Mouse (Mus musculus) hindbrain, embryonic 10.5 days (tissue): ENCODE measurements at regions not wholly inside any gene's neighbourhood (a gene's known extent, or its start where the extent isn't known, plus 50 kb on each side); places are given as distances from the start of the nearest gene placed in this dataset.

ENCODE experiments used
- DNase-seq: peaks from one replicate; pipeline ENCODE4 v3.0.0-alpha.2; 2017; ENCODE audit warnings: low spot score
- H3K27ac ChIP-seq: fragments of 300-500 bp; sonication (generic); 2 replicates; pipeline ENCODE4 v1.5.1; 2016; ENCODE audit warnings: mild to moderate bottlenecking, moderate library complexity
- H3K27me3 ChIP-seq: fragments of 300-500 bp; sonication (generic); 2 replicates; pipeline ENCODE4 v1.6.1; 2016; ENCODE audit warnings: mild to moderate bottlenecking; ENCODE audit not compliant: poor library complexity, insufficient read depth, severe bottlenecking
- H3K36me3 ChIP-seq: fragments of 300-500 bp; sonication (generic); 2 replicates; pipeline ENCODE4 v1.6.1; 2016; ENCODE audit warnings: mild to moderate bottlenecking, moderate library complexity
- H3K4me1 ChIP-seq: fragments of 300-500 bp; sonication (generic); replicated peaks from 2 replicates; pipeline ENCODE4 v1.6.1; 2016; ENCODE audit warnings: mild to moderate bottlenecking
- H3K4me3 ChIP-seq: fragments of 300-500 bp; sonication (generic); 2 replicates; pipeline ENCODE4 v1.5.1; 2016; ENCODE audit warnings: mild to moderate bottlenecking, moderate library complexity
- H3K9me3 ChIP-seq: fragments of 300-500 bp; sonication (generic); 2 replicates; pipeline ENCODE4 v1.6.1; 2016; ENCODE audit warnings: mild to moderate bottlenecking, moderate library complexity
- WGBS: fragments of 180-500 bp; shearing (Covaris S2); methylation state at CpG from one replicate; pipeline ENCODE4 v1.1.7; 2016; 5-methylcytosine and 5-hydroxymethylcytosine counted together

DNA sequence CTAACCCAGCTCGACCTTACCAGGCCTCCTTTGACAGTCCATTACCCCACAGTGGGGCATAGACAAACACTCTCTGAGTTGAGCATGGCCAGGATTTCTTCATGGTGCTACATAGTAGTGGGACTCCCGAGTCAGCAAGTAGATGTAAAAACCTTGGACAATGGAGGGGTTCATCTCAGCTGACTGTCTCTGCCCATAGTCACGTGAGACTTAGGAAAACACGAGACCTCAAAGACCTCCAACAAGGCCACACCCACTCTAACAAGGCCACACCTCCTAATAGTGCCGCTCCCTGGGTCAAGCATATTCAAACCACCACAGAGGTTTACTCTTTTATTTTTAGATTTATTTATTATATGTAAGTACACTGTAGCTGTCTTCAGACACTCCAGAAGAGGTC is 52.5 kb upstream of the Cldn24 start:
- peaks cover 6% of the 10 kb centered on the region for H3K4me1 ChIP-seq
- H3K27ac ChIP-seq: no peak overlapping the region
- WGBS: 89% methylated on average over 5 of the region's 5 CpGs
- no peak for DNase-seq
- H3K27me3 ChIP-seq: no peaks in the 10 kb centered on the region
- no peak overlapping the region for H3K4me3 ChIP-seq
- no peaks in the 10 kb centered on the region for H3K9me3 ChIP-seq
- no peaks in the 10 kb centered on the region for H3K36me3 ChIP-seq

- Histone ChIP-seq H3K27ac (no peak overlapping the region), H3K27me3 (no peaks in the 10 kb centered on the region), H3K36me3 (no peaks in the 10 kb centered on the region), H3K9me3 (no peaks in the 10 kb centered on the region), H3K4me3 (no peak overlapping the region), H3K4me1 (peaks cover 13% of the 10 kb centered on the region)
- WGBS: 87% methylated on average over 8 of the region's 8 CpGs
- DNase-seq: no peak
Measured at GRCm38 (mm10) chr8:47768751-47769150, 53.2 kb upstream of the Cldn24 start.

GRCm38 (mm10) chr8:47764480-47764879 is 50.7 kb upstream of the Cdkn2aip start:
- peak; percentile 18 for DNase-seq
- no peak overlapping the region for H3K27ac ChIP-seq
- 49% methylated on average over 15 of the region's 15 CpGs for WGBS
- H3K4me1 ChIP-seq: peaks cover 31% of the 10 kb centered on the region
- 0 out of 2 replicates have a peak overlapping the region, but pooled peaks have one; percentile 6 for H3K4me3 ChIP-seq
- no peaks in the 10 kb centered on the region for H3K27me3 ChIP-seq
- H3K36me3 ChIP-seq: no peaks in the 10 kb centered on the region
- no peaks in the 10 kb centered on the region for H3K9me3 ChIP-seq

DNA sequence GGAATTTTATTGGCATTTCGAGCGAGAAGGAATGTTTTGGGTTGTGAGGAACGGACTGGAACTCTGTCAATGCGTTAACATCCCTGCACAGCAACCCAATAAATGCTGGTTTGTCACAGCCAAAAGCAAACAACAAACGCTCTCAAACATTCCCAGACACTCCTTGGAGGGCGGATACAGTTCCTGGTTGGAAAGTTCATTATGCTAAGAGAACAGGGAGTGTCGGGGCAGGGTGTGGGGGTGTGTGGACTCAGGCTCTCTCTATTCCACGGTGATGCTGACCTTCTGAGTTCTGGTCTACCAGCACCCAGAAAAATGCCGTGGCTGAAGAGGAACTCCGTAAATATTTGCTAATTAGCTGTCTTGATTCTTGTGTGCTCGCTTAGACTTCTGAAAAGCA is 50.3 kb upstream of the Cdkn2aip start:
- 0 out of 2 replicates have a peak overlapping the region, but pooled peaks have one; percentile 6 for H3K4me3 ChIP-seq
- H3K36me3 ChIP-seq: no peaks in the 10 kb centered on the region
- H3K27me3 ChIP-seq: no peaks in the 10 kb centered on the region
- no peaks in the 10 kb centered on the region for H3K9me3 ChIP-seq
- peaks cover 31% of the 10 kb centered on the region for H3K4me1 ChIP-seq
- no peak for DNase-seq
- no peak overlapping the region for H3K27ac ChIP-seq
- WGBS: 50% methylated on average over 11 of the region's 11 CpGs
